Mouse (Mus musculus) cerebellum, postnatal 4 days (tissue): ENCODE measurements around the gene Fhl3.
"Not testable (repeated sequence)": the region's sequence is repeated elsewhere in the genome, so short reads cannot be mapped to it uniquely, and the experiment has no call there.

Experiments
- DNase-seq, 2 experiments: peaks; one replicate each; pipeline ENCODE4 v3.0.0; 2022; ENCODE audit warnings: low spot score in 2 of 2, mixed read lengths in 1 of 2

The Fhl3 gene

DNA sequence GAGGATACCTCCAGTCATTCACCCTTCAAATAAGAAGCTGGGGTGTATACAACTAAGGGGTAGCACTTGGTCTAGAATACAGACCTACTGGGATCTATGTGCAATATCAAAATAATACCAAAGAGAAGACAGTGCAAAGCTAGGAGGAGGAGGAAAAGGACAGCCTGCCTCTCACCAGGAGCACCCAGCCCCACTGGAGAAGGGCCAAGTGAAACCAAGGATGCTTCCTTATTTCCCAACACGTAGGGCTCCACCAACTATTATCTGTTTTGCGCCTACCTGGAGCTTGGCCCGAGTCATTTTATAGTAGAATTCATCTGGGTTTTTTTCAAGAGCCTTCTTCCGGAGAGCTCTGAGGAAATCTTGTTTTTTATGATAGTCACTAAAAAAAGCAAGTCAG lies 17.0 kb upstream of the Fhl3 start:
- DNase-seq: no peak

DNA sequence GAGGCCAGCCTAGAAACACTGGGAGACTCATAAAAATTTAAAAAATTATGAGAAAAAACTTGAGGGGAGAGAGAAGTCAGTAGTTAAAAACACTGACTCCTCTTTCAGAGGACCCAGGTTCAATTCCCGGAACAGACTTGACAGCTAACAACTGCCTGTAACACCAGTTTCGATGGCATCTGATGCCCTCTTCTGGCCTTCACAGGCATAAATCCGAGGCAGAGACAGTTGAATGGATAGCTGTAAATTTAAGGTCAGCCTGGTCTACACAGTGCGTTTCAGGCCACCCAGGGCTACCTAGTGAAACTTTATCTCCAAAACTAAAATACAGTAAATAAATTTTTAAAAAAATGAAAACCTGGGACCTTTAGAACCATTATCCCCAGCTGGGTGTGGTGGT lies 15.5 kb upstream of the Fhl3 start:
- DNase-seq: no peak

DNA sequence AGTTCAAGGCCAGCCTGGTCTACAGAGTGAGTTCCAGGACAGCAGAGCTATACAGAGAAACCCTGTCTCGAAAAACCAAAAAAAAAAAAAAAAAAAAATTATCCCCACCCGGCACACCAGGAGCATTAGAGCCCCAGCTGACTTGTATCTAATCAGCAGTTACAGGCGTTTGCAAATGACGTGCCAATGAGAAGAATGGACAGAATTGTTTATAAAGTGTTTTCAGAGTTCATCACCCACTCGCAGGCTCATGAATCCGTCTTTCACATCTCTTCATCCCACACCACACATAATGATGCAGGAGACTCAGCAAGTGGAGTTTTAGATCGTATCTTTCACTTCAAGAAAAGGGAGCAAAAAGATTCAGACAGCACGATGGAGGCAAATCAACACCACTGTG lies 15.0 kb upstream of the Fhl3 start:
- DNase-seq: no peak

DNA sequence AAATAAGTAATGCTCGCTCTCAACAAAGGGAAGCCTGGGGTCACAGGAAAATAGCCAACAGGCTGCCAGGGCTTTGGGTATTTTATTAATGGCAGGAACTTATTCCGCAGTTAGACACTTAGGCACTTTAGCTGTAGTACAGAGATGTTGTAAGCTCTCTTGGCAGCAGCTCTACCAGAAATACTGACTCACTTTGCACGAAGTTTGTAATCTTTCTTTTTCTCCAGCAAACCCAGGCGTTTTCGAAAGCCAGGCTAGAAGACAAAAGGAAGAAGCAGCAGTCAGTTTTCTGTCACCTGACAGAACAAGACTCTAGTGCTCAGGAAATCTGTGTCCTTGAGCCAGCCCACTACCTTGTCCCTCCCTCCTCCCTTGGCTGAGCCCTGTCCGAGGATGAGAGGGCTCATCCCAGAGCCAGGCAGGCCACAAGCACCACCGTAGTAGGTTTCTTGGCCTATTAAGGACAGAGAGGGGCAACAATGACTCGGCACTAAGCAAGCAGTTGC lies 14.6 kb upstream of the Fhl3 start:
- no peak for DNase-seq

DNA sequence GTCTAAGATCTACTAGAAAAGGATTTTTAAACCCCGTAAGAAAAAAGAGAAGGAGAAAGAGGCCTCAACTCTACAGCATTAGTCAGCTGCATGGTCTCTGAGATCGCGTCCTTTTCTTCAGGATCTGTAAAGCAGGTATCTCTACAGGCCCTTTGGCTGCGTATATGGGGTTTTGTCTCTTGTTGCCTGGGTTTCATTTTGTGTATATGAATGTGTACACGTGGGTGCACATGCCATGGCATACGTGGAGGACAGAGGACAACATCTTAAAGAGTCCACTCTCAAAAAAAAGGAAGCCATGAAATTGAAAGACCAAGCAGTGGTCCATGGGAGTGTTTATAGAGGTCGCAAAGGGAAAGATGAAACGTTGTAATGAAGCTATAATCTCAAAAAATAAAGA lies 9.0 kb upstream of the Fhl3 start:
- DNase-seq: no peak

DNA sequence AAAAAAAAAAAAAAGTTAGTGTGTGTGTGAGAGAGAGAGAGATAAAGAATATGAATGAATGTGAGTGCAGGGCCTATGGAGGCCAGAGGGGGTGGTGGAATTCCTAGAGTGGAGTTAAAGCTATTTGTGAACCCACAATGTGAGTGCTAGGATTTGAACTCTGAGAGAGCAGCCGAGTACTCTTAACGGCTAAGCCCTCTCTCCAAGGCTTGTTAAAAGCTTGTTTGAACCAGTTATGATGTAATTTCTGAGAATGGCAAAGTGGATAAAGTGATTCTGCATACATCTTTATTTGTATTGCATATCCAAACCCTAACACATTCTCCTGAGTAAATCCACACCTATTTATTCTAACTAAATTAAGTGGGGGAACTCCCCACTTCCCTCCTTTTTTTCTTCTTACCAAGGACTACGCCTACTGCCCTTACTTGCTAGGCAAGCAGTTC lies 8.1 kb upstream of the Fhl3 start:
- no peak for DNase-seq

DNA sequence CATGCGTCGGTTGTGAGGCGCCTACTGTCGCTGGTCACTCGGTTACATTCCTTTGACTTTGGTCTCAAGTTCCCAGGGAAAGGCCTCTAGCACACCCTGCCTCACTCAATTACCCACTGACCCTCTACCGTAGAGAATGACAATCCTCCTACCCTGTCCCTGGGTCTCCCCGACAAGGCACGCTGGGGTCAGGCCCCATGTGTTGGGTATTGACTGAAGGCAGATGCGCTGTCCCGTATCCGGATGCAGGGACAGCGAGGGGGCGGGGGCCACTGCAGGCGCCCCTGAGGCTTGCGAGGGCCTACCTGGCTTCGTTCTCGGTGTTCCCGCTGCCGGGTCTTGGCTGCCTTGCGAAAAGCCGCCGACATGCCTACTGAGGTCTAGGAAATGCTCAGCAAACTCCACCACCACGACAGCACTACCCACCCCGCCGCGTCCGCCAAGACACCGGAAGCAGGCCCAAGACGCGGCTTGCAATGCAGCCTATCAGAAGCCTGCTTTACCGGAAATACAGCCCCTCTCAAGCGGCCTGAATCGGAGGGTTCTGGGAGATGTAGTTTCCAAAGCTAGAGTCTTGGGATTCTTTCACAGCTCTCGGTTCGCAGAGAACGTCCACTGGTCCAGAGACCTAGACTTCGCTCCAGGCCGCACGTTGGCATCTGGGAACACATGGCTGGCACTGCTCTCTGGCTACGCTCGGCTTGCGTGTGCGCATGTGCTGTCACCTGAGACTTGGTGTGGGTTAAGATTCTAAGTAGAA lies 7.2 kb upstream of the Fhl3 start, which contains the start of gene Utp11:
Gene Utp11, minus strand, starts transcription at position 466 of the 760 bp plus-strand sequence.
- DNase-seq: peak; percentile 65 to 79

DNA sequence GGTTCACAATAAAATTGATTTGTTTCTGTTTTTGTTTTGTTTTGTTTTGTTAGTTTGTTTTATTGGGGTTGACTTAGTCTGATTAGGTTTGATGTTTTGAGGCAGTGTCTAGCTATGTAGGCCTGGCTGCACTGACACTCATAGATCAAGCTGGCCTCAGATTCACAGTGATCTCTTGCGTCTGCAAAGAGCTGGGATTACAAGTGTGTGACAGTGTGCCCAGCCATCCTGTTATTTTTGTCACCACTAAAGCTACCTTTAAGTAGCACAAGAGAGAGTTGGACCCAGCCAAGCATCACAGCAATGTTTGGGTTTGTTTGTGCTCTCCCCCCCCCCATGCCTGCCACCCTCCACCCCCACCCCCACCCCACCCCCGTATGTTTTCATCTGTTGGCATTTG lies 5.9 kb upstream of the Fhl3 start:
- DNase-seq: no peak

DNA sequence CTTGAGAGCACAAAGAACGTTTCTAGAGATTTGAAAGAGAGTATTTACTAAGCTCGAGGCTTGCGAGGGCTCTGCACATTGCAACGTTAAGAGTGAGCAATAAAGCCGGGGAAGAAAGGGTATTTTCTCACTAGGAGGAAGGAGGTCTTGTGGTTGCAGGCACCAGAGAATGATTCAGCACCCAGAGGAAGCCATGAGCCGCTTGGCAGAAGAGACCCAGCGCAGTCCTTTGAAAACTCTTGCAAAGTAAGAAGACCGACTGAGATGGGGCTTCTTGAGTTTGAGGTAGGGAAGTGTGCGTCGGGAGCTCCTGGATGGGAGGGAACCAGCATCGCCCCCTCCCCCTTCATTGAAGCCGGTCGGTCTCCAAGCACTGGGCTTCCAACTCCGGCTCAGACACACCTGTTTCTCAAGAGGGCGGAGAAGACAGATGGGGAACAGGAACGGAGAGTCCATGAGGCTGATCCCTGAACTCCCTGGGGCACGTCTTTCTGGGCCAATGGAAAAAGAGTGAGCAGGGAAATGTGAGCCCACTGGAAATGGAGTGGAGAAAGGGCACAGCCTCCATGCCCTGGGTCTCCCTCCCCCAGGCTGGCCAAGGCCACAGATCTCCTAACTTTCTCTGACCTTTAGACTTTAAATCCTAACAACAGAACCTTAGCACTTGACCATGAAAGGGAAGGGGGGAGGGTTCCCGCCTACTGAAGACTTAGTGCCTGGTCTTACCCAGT lies 4.5 kb upstream of the Fhl3 start:
- DNase-seq: no peak

DNA sequence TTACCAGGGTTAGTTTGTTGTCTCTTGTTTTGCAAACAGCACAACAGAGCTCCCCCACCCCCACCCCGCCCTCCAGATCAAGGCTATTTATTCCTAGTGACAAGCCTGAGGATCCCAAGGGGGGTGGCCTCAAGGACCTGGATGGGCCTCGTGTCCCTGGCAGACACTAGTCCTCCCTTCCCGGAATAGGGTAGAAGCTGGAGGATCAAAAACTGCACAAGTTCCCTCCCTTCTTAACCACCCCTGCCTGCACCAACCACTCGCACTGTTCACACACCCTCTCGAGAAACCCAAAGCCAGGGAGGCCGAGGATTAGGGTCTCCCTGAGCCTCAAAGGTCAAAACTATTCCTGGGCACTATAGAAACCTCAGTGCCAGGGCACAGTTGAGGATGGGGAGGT lies 710 bp upstream of the Fhl3 start:
- no peak for DNase-seq

DNA sequence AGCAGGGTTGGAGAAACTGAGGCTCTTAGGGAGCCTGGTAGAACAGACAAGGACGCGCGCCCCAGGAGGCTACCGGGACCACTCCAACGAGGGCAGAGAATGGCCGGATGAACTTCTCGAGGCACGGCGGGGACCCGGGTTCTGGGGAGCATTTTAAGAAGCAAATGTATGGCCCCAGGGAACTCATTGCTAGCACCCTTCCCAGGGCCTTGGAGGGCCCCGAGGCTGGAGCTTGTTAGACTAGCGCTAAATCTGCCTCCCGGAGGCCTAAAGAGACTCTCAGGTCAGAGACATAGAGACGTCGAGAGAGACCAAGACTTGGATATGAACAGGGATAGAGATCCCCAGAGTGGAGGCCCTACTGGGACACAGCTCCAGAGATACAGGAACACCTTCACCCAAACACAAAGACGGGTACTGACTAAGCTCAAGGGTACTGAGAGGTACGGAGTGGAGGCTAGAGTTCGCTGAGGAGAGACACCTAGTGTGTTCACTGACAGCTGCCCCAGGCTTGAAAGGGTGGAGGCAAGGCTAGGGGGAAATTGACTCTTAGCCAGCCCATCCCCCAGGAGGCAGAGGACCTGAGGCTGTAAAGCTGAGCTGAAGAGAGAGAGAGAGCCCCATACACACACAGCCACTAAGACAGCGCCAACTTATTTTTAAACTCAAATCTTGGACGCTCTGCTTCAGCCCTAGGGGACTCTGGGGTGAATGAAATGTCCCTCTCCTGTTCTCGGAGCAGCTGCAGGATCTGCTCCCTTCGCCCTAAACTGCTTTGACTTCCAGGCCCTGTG lies 748 bp downstream of the Fhl3 start:
- peak in 1 of 2 experiments; percentile 59 for DNase-seq

DNA sequence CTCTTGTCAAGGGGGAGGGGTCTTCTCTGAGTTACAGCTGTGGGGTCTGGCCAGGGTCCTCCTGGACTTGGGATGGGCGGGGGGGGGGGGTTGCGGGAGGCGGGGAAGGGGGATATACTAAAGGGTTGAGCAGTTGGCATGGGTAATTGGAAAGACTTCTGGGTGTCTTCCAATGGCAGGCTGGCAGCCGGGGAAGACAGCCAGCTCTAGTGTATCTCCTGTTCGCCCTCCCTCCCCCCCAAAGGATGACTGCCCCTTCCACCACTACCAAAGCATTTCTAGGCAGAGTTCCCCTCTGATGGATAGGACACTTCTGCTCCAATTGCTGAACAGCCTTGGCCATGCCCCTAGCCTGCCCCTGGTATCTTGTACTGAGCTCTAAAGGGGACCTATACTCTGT lies 1.4 kb downstream of the Fhl3 start:
- peak in 1 of 2 experiments; percentile 58 for DNase-seq

DNA sequence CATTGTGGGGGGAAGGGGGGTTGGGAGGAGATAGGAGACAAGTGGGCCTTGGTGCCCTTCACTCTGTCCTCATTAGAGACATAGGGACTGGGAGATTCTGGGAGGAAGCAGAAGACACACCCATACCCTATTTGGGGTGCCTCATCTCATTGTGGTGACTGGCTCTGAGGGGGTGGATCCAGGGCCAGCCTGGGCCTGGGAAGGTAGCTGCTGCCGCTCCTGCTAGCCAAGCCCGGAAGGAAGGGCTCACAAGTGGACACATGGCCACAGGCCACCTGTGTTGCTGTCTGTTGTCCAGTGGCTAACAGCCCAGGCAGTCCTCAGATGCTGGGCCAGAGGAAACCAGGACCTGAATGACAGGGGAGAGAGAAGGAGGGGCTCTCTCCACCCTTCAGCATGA lies 2.9 kb downstream of the Fhl3 start:
- no peak for DNase-seq

DNA sequence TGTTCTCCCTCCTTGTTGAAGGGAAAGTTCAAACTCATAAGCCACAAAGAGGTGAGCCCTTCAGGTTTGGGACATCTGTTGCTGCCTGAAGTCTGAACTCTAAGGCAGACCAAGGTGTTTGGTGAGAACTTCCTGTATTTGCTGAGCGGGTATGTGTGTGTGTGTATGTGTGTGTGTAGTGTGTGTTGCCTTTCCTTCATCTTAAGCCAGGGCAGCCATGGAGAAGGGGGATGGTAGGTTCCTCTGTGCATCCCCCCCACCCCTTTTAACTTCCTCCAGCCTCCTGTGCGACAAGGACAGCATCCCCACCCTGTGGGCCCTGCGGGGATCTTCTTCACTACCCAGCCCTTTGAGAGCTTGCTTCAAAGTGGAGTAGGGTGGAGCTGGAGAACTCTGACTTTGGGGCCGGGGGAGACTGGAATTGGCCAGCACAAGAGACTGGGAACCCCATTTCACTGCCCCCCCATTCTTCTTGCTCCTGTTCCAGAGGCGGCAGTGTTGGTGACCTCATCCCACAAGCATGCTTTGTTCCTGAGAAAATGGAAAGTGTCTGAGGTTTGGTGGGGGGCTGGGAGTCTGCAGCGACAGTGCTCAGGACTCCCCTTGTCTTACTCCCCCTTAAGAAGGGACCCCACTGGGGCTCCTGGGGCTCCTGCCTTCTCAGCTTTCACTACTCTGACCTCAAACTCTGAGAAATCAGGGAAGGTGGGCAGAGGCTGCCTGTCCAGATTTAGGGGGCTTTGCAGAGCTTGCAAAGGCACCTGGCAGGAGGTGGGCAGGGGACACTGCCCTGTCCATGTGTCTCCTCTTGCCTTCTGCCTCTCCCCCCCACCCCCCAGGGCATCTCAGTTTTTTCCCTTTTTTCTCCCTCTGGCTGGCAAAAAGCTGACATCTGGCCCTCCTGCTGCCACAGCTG lies 3.6 kb downstream of the Fhl3 start:
- no peak for DNase-seq

DNA sequence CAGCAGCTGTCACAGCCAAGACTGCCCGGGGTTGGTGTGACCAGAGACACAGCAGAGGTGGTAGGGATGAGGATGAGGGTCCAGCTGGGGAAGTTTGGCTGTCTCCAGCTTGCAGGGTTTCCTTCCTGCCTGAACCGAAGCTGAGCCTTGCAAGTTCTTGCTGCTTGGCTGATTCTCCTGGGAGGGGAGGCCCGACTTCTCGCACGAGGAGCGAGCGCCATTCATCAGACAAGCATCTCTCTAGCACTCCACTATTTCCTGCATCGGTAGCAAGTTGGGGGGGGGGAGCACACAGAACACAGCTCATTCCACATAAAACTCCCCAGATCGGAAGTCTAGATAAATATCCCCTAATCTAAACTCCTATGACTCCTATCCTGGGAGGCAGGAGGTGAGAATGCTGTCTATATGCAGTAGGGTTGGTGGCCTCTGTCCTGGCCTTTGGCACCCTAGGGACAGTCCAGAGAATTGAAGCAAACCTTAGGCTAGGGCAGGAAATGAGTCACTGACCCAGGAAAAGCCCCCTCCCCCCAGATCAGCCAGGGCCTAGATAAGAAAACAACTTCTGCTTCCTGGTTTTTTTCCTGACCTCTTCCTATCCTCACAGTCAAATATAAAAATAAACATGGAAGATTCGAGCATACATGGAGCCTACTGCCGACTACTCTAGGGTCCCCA lies 4.4 kb downstream of the Fhl3 start:
- DNase-seq: no peak

DNA sequence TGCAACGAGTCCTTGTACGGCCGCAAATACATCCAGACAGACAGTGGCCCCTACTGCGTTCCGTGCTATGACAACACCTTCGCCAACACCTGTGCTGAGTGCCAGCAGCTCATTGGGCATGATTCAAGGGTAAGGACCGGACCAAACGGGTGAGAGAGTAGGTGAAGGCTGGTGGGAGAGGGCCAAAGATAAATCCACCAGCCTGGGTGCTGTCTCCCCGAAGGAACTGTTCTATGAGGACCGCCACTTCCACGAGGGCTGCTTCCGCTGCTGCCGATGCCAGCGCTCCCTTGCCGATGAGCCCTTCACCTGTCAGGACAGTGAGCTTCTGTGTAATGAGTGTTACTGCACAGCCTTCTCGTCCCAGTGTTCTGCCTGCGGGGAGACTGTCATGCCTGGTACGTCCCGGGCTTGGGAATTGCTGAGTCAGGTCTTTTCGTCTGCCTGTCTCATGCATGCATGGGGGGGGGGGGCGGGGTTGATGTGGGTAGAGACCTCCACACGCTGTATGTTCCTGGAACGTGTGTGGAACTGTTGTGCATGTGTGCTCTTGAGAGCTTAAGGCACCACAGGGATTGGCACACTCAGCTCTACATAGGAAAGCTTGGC lies 5.3 kb downstream of the Fhl3 start:
- DNase-seq: no peak

DNA sequence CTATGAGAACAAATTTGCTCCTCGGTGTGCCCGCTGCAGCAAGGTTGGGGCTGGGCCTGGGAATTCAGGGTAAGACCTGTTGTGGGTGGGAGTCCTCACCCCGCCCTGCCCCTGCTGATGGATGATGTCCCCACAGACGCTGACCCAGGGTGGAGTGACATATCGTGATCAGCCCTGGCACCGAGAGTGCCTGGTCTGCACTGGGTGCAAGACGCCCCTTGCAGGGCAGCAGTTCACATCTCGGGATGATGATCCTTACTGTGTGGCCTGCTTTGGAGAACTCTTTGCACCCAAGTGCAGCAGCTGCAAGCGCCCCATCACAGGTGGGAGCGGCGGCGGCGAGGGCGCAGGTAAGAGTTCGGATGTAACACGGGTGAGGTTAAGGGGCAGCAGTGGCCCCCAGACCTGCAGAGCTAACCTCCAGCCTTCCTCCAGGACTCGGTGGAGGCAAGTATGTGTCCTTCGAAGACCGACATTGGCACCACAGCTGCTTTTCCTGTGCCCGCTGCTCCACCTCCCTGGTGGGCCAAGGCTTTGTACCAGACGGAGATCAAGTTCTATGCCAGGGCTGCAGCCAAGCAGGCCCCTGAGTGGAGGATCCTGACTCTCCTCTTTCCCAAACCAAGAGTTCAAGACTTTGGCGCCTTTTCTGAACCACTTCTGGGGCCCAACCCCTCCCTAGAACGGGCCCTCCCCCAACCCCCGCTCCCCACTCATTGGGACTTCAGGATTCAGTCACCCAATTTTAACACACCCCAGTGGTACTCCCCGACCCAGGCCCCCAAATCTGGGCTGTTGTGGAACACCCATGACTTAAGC lies 7.1 kb downstream of the Fhl3 start:
- DNase-seq: not testable (repeated sequence)

DNA sequence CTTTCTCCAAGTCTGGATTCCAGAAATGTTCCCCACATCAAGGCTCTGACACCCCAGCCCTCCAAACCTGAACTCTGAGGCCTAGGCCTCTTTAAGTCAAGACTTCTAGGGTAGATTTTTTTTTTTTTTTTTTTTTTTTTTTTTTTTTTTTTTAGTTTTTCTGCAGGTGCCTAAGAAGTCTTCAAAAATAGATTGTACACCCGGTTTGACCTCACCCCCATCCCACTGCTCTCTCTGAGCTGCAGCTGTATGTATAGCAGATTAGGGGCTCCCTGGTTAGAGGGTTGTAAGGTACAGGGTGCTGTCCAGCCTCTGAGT lies 7.7 kb downstream of the Fhl3 start:
- not testable (repeated sequence) for DNase-seq
